Mouse (Mus musculus): ENCODE data around the gene Ube4a.

Gene Ube4a

DNA sequence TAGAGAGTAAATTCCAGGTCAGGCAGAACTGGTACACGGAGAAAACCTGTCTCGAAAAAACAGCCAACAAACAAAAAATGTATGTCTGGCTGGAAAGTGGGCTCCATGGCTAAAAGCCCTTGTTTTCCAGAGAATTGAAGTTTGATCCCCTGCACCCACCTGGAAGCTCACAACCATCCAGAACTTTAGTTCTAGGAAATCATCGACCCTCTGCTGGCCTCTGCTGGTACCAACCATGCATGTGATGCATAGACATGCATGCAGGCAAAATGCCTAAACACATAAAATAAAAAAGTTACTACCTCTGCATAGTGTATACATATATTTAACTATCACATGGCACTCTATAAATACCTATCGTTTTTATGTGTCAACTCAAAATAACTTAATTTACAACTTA lies 65.0 kb downstream of the Ube4a start:
- no peak for DNase-seq (ENCODE audit: low spot score)

DNA sequence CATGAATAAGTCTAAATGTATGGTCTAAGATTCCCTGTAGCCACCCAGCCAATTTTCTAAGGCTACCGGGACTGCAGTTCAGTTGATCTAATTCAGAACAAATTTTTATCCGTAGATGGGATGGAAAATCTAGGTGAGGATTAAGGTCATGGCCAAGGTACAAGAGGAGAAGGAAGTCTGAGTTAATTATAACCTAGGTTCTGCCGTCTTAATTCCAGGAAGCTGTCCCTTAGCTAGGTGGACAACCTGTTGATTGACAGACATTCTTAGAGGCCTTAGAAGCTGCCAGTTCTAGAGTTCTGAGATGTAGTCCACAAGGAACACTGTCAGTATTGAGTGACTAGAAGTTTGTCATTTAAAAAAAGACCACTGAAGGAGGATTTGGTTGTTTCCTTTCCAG lies 65.7 kb downstream of the Ube4a start:
- no peak for DNase-seq (ENCODE audit: low spot score)

- DNase-seq (ENCODE audit: low spot score): no peak
These were observed 68.4 kb downstream of the Ube4a start for GRCm38 (mm10) chr9:44897024-44897423.

GRCm38 (mm10) chr9:44892664-44893063 lies 72.7 kb downstream of the Ube4a start:
- no peak for DNase-seq (ENCODE audit: low spot score)

GRCm38 (mm10) chr9:44891210-44891609 lies 74.2 kb downstream of the Ube4a start:
- DNase-seq (ENCODE audit: low spot score): no peak

GRCm38 (mm10) chr9:44890122-44890521 lies 75.3 kb downstream of the Ube4a start:
- DNase-seq (ENCODE audit: low spot score): no peak

GRCm38 (mm10) chr9:44888114-44888624 lies 77.2 kb downstream of the Ube4a start:
- DNase-seq (ENCODE audit: low spot score): no peak

- no peak for DNase-seq (ENCODE audit: low spot score)
These were observed 82.3 kb downstream of the Ube4a start for GRCm38 (mm10) chr9:44882981-44883569.

- peak; percentile 44 for DNase-seq (ENCODE audit: low spot score)
These were observed 82.9 kb downstream of the Ube4a start for GRCm38 (mm10) chr9:44882436-44882980.

- peak; percentile 71 for DNase-seq (ENCODE audit: low spot score)
These were observed 83.4 kb downstream of the Ube4a start for GRCm38 (mm10) chr9:44881941-44882435.

DNA sequence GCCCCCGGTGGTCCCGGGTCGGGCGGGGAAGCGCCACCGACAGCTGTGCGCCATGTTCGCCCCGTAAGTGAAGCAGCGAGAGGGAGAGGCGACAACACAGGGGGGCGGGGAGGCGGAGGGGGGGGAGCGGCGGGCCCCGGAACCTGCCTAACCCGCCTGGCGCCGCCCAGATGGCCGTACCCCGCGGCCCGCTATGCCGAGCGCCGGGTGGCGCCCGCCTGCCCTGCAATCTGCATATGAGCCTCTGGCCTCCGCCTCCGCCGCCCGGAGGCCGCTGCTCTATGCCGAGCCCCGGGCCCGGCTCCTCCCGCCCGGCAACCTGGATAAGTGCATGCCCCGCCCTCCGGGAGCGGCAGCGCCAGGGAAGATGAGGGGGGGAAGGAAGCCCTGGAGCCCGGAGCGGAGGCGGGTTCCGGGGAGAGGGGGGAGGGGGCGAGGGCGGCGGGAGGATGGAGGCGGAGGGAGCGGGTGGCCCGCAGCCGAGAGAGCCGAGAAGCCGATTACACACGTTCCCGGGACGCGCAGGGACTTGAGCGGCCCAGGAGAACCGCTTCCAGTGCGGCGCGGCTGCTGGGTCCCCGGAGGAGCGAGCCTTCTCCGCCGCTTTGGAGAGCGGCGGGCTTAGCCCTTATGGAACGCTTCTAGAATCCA lies 84.1 kb downstream of the Ube4a start, which contains the start of gene Kmt2a:
Gene Kmt2a, minus strand, starts transcription at position 76 of the 651 bp plus-strand sequence.
- DNase-seq (ENCODE audit: low spot score): peak; percentile 98

- peak; percentile 8 for DNase-seq (ENCODE audit: low spot score)
These were observed 84.9 kb downstream of the Ube4a start for GRCm38 (mm10) chr9:44880309-44881081.

DNA sequence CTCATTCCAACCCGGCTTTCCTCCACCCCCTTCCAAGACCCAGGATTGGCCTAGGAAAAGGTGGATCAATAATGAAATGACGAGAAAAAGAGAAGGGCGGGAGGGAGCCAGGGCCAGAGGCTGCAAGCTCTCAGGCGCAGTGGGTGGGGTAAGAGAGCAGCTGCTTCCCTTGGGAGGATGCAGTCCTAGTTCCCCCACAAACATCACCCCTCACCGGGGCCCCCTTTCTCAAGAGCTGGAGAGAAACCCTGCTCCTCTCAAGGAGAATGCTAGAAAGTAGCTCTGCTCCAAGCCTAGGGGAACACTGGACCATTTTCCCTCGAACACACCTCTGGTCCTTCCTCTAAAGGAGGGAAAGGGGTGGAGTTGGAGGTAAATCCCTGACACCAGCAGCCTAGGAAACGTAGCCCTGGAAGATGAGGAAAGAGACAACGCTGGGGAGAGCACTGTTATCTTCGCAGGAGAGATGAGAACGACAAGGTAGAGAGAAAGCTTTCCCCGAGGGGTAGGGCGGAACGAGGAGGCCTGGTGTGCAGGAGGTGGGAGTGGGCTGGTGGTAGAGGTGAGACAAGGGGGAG lies 85.6 kb downstream of the Ube4a start:
- peak; percentile 6 for DNase-seq (ENCODE audit: low spot score)

GRCm38 (mm10) chr9:44878776-44879500 lies 86.5 kb downstream of the Ube4a start:
- no peak for DNase-seq (ENCODE audit: low spot score)

GRCm38 (mm10) chr9:44877686-44878085 lies 87.7 kb downstream of the Ube4a start:
- no peak for DNase-seq (ENCODE audit: low spot score)

DNA sequence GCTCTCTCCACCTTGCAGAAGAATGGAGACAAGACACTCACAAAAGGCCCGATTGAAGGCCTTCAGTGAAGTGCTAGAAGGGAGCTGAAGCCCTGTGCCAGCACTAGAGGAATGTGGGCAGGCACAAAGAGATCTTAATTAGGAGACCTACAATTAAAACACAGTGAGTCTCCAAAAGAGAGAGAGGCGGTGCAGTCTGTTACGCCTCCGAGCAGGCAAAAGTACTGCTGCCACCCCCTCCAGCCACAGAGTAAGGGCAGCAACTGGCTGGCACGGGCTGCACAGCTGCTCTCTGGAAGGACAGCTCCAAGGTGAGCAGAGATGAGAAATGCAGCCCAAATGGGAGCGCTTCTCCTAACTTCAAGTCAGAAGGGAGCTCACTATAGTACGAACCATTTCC lies 89.9 kb downstream of the Ube4a start:
- no peak for DNase-seq (ENCODE audit: low spot score)

- no peak for DNase-seq (ENCODE audit: low spot score)
These were observed 91.2 kb downstream of the Ube4a start for GRCm38 (mm10) chr9:44874198-44874597.

- no peak for DNase-seq (ENCODE audit: low spot score)
These were observed 91.7 kb downstream of the Ube4a start for GRCm38 (mm10) chr9:44873665-44874064.

Measured in urinary bladder, postnatal 14 days (tissue).